Mouse (Mus musculus) intestine, embryonic 15.5 days (tissue): Measurements from ENCODE around the gene Lamc2. TPM values are rescaled to one million over a fixed set of nuclear protein-coding genes. Genes with fewer than 3 reads are reported as not detected.

ENCODE experiments used
- ATAC-seq: fragments of 200-750 bp; cut with Nextera tagmentation; 2 replicates; pipeline ENCODE4 v1.8.0; 2017; ENCODE audit warnings: moderate TSS enrichment, moderate library complexity
- H3K27ac ChIP-seq: fragments of 300-500 bp; sonication (generic); 2 replicates; pipeline ENCODE4 v1.5.1; 2015; ENCODE audit warnings: mild to moderate bottlenecking, inconsistent platforms
- H3K27me3 ChIP-seq: fragments of 300-500 bp; sonication (generic); replicated peaks from 2 replicates; pipeline ENCODE4 v1.6.1; 2015; ENCODE audit warnings: inconsistent platforms
- H3K36me3 ChIP-seq: fragments of 300-500 bp; sonication (generic); 2 replicates; pipeline ENCODE4 v1.6.1; 2015; ENCODE audit warnings: inconsistent platforms
- H3K4me1 ChIP-seq: fragments of 300-500 bp; sonication (generic); replicated peaks from 2 replicates; pipeline ENCODE4 v1.6.1; 2015; ENCODE audit warnings: inconsistent platforms
- H3K4me2 ChIP-seq: fragments of 300-500 bp; sonication (generic); replicated peaks from 2 replicates; pipeline ENCODE4 v1.6.1; 2015; ENCODE audit warnings: mild to moderate bottlenecking, inconsistent platforms
- H3K4me3 ChIP-seq: fragments of 300-500 bp; sonication (generic); replicated peaks from 2 replicates; pipeline ENCODE4 v1.5.1; 2015; ENCODE audit warnings: inconsistent platforms
- H3K9ac ChIP-seq: fragments of 300-500 bp; sonication (generic); 2 replicates; pipeline ENCODE4 v1.6.1; 2015; ENCODE audit warnings: inconsistent platforms
- H3K9me3 ChIP-seq: fragments of 300-500 bp; sonication (generic); 2 replicates; pipeline ENCODE4 v1.6.1; 2016; ENCODE audit warnings: inconsistent platforms
- WGBS: fragments of 180-500 bp; shearing (Covaris S2); methylation state at CpG from one replicate; pipeline ENCODE4 v1.1.7; 2015; 5-methylcytosine and 5-hydroxymethylcytosine counted together
- polyA plus RNA-seq: library from polyadenylated mRNA; unstranded; fragments of >200 nt; fragmentation: Nextera tagmentation; extraction: Ambion mirVana; gene quantifications from 2 replicates; pipeline ENCODE4 v1.2.1, GENCODE M21; 2015

Lamc2 gene
- polyA plus RNA-seq, 1 experiment from 2014 or later, result 7.3 TPM

- H3K4me1 ChIP-seq, result peaks cover 22% of the 10 kb centered on the region
- no peaks in the 10 kb centered on the region for H3K27me3 ChIP-seq
- no peak overlapping the region for H3K27ac ChIP-seq
- no peaks in the 10 kb centered on the region for H3K36me3 ChIP-seq
- H3K9ac ChIP-seq, result no peak overlapping the region
- H3K4me3 ChIP-seq, result no peak overlapping the region
- ATAC-seq, result no peak
- 47% methylated on average over 7 of the region's 7 CpGs for WGBS
- no peak overlapping the region for H3K4me2 ChIP-seq
- H3K9me3 ChIP-seq, result no peaks in the 10 kb centered on the region
Observed at GRCm38 (mm10) chr1:153139635-153140034, 46.6 kb downstream of the Lamc2 start.

GRCm38 (mm10) chr1:153138486-153138885 is 47.8 kb downstream of the Lamc2 start:
- Histone ChIP-seq H3K4me3 (no peak overlapping the region), H3K4me1 (peaks cover 30% of the 10 kb centered on the region), H3K27ac (no peak overlapping the region), H3K27me3 (no peaks in the 10 kb centered on the region), H3K4me2 (no peak overlapping the region), H3K9me3 (no peaks in the 10 kb centered on the region), H3K9ac (no peak overlapping the region), H3K36me3 (no peaks in the 10 kb centered on the region)
- whole genome bisulfite sequencing, result 73% methylated on average over 5 of the region's 5 CpGs
- ATAC-seq, result no peak

GRCm38 (mm10) chr1:153136647-153137046 is 49.6 kb downstream of the Lamc2 start:
- Histone ChIP-seq H3K9ac (no peak overlapping the region), H3K4me2 (no peak overlapping the region)
- WGBS, result 59% methylated on average over 13 of the region's 13 CpGs

GRCm38 (mm10) chr1:153133865-153134781 is 52.1 kb downstream of the Lamc2 start:
- Histone ChIP-seq H3K4me2 (no peak overlapping the region; the same call in 1 of the 2 replicates), H3K4me3 (no peak overlapping the region), H3K27me3 (no peaks in the 10 kb centered on the region), H3K9me3 (no peaks in the 10 kb centered on the region), H3K4me1 (peaks cover 13% of the 10 kb centered on the region), H3K36me3 (no peaks in the 10 kb centered on the region), H3K9ac (no peak overlapping the region), H3K27ac (peak overlapping the region; percentile 77)
- WGBS, result 20% methylated on average over 9 of the region's 9 CpGs
- peak; percentile 18; the same call in 1 of the 2 replicates for ATAC-seq

More at GRCm38 (mm10) chr1:153136647-153137046, 49.6 kb downstream of the Lamc2 start:
- Histone ChIP-seq H3K4me3 (no peak overlapping the region), H3K27ac (no peak overlapping the region), H3K4me1 (peaks cover 30% of the 10 kb centered on the region), H3K9me3 (no peaks in the 10 kb centered on the region), H3K27me3 (no peaks in the 10 kb centered on the region), H3K36me3 (no peaks in the 10 kb centered on the region)
- ATAC-seq, result no peak

- Histone ChIP-seq H3K27ac (no peak overlapping the region), H3K9ac (no peak overlapping the region), H3K27me3 (no peaks in the 10 kb centered on the region), H3K4me3 (no peak overlapping the region), H3K36me3 (no peaks in the 10 kb centered on the region), H3K9me3 (no peaks in the 10 kb centered on the region), H3K4me1 (peaks cover 11% of the 10 kb centered on the region), H3K4me2 (no peak overlapping the region)
- ATAC-seq, result no peak
- WGBS, result 84% methylated on average over 11 of the region's 11 CpGs
Observed at GRCm38 (mm10) chr1:153129992-153130713, 56.1 kb downstream of the Lamc2 start.

- no peak overlapping the region for H3K27ac ChIP-seq
- WGBS, result 68% methylated on average over 8 of the region's 8 CpGs
- ATAC-seq, result no peak
- no peak overlapping the region for H3K4me3 ChIP-seq
- H3K9me3 ChIP-seq, result no peaks in the 10 kb centered on the region
- H3K27me3 ChIP-seq, result no peaks in the 10 kb centered on the region
- peaks cover 3% of the 10 kb centered on the region; the same call in 1 of the 2 replicates for H3K4me1 ChIP-seq
- no peak overlapping the region for H3K4me2 ChIP-seq
- H3K36me3 ChIP-seq, result no peaks in the 10 kb centered on the region
- H3K9ac ChIP-seq, result no peak overlapping the region
Observed at GRCm38 (mm10) chr1:153128780-153129179, 57.5 kb downstream of the Lamc2 start.

- Histone ChIP-seq H3K27me3 (no peaks in the 10 kb centered on the region), H3K36me3 (no peaks in the 10 kb centered on the region), H3K4me3 (no peak overlapping the region), H3K9ac (no peak overlapping the region), H3K9me3 (no peaks in the 10 kb centered on the region), H3K27ac (no peak overlapping the region), H3K4me2 (no peak overlapping the region), H3K4me1 (0 out of 2 replicates have a peak, but pooled peaks cover 3% of the 10 kb centered on the region)
- no peak for ATAC-seq
- WGBS, result 79% methylated on average over 4 of the region's 4 CpGs
Observed at GRCm38 (mm10) chr1:153127622-153128021, 58.6 kb downstream of the Lamc2 start.

- Histone ChIP-seq H3K9me3 (no peaks in the 10 kb centered on the region), H3K9ac (no peak overlapping the region), H3K4me3 (no peak overlapping the region), H3K4me2 (no peak overlapping the region), H3K27me3 (no peaks in the 10 kb centered on the region), H3K4me1 (0 out of 2 replicates have a peak, but pooled peaks cover 3% of the 10 kb centered on the region), H3K36me3 (no peaks in the 10 kb centered on the region), H3K27ac (peak overlapping the region; percentile 20; the same call in 1 of the 2 replicates)
- 58% methylated on average over 15 of the region's 15 CpGs for WGBS
- ATAC-seq, result peak; percentile 71
Observed at GRCm38 (mm10) chr1:153126491-153127381, 59.5 kb downstream of the Lamc2 start.

- 73% methylated on average over 8 of the region's 8 CpGs for WGBS
- H3K9me3 ChIP-seq, result no peaks in the 10 kb centered on the region
- H3K4me1 ChIP-seq, result 0 out of 2 replicates have a peak, but pooled peaks cover 3% of the 10 kb centered on the region
- H3K36me3 ChIP-seq, result no peaks in the 10 kb centered on the region
- H3K27me3 ChIP-seq, result no peaks in the 10 kb centered on the region
- H3K4me3 ChIP-seq, result no peak overlapping the region
- no peak overlapping the region for H3K9ac ChIP-seq
- peak overlapping the region; percentile 20 for H3K27ac ChIP-seq
- no peak overlapping the region for H3K4me2 ChIP-seq
- no peak for ATAC-seq
Observed at GRCm38 (mm10) chr1:153125287-153126275, 60.7 kb downstream of the Lamc2 start.

- no peak overlapping the region for H3K4me2 ChIP-seq
- 0 out of 2 replicates have a peak, but pooled peaks cover 3% of the 10 kb centered on the region for H3K4me1 ChIP-seq
- no peaks in the 10 kb centered on the region for H3K36me3 ChIP-seq
- no peak overlapping the region for H3K9ac ChIP-seq
- WGBS, result 79% methylated on average over 5 of the region's 5 CpGs
- no peak for ATAC-seq
- no peak overlapping the region for H3K27ac ChIP-seq
- no peak overlapping the region for H3K4me3 ChIP-seq
- no peaks in the 10 kb centered on the region for H3K27me3 ChIP-seq
- no peaks in the 10 kb centered on the region for H3K9me3 ChIP-seq
Observed at GRCm38 (mm10) chr1:153124502-153124901, 61.7 kb downstream of the Lamc2 start.

- H3K4me3 ChIP-seq, result no peak overlapping the region
- ATAC-seq, result no peak
- H3K9me3 ChIP-seq, result no peaks in the 10 kb centered on the region
- H3K27ac ChIP-seq, result no peak overlapping the region
- H3K4me1 ChIP-seq, result no peaks in the 10 kb centered on the region
- no peak overlapping the region for H3K4me2 ChIP-seq
- 78% methylated on average over 4 of the region's 4 CpGs for WGBS
- H3K36me3 ChIP-seq, result no peaks in the 10 kb centered on the region
- H3K27me3 ChIP-seq, result no peaks in the 10 kb centered on the region
- no peak overlapping the region for H3K9ac ChIP-seq
Observed at GRCm38 (mm10) chr1:153122764-153123163, 63.5 kb downstream of the Lamc2 start.
